Mouse (Mus musculus): ENCODE measurements around the gene Tnfrsf18. TPM values are rescaled to one million over a fixed set of nuclear protein-coding genes. Genes with fewer than 3 reads are reported as not detected.

Gene Tnfrsf18
- total RNA-seq, 2 experiments from 2014 or later, result not detected

DNA sequence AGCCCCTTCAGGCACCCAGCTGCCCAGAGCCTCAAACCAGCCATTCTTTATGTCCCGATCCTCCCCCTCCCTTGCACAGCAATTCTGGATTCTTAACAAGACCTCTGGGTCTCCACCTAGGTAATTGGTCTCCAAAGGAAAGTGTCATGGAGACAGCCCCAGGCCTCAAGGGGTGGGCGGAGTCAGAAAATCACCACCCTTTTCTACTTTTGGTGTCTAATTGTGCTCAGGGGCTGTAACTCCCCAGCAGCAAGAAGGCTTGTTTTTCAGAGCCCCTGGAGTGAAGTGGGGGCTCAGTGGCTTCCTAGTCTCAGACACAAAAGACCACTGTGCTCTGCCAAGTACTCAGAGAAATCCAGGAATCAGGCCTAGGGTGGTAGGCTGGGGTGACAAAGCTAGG, 44.8 kb downstream of the Tnfrsf18 start:
- no peak for DNase-seq (ENCODE audit: low spot score in 2 of 2)

DNA sequence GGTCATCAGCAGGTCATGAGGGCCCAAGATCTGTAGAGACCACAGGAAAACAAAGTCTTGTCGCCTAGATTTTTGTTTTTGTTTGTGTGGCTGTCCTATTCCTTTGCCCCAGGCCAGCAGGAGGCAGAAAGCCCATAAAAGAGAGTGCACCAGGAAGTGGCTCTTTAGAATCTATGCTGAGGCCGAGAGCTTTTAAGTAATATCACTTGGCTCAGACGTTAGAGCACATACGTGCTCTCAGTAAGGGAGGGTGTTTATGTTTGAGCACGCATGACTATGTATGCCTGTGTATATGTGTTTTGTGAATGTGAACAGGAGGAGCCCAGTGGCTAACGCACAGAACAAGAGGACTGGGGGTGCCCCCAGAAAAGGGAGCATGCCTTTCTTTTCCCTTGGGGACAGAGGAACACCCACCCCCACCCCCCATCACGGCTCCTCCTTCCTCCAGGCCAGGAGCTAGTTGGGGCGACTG, 51.0 kb downstream of the Tnfrsf18 start:
- DNase-seq (ENCODE audit: low spot score in 2 of 2), result no peak

DNA sequence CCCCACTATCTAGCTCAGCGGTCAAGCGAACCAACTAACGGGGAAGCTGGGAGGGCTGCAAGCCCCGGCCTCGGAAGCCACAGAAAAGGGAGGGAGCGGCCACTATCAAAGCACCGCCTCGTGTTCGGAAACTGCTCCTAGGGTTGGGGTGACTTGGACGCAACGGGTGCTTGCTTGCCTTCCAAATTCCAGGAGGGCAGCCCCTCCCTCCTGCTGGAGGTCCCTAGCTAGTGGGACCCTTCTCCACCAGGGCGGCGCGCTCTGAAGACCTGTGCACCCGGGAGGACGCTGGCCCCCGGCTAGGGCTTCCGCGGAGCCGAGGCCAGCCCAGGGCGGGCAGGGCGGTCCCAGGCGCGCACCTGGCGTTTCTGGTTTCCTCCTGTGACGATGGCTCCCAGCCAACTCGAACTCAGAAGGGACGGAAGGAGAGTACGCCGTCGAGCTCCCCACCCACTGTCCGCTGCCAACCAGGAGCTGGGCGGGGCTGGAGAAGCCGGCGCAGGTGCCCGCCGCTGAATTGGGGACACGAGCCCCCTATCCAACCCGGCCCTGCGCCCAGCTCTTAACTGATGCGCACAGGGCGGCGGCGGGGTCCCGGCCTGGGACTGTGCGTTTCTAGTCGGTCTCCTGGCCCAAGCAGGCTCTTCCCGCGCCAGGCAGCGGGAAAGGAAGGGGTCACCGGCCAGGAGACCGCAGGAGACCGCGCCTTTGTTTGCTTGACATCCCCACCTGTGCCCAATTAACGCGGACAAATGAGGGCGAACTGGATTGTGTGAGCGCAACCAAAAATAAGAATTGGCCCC, 51.7 kb downstream of the Tnfrsf18 start:
- no peak for DNase-seq (ENCODE audit: low spot score in 2 of 2)

Small RNA genes within 50 kb of the gene (microRNA-seq; reads per million reads assigned to microRNA genes)
- gene Mir200a (19.7 to 24.6 reads per million in 2 experiments), gene Mir200b (41.5 to 95.2 reads per million in 2 experiments), gene Mir429 (75.3 to 92.3 reads per million in 2 experiments)

Other genes with a start within 250 kb of the Tnfrsf18 start
- 10 to 100 TPM; 25.6 to 30.8 TPM for gene Tmem88b, start 240.3 kb upstream of the Tnfrsf18 start, total RNA-seq (2021)
- not detected for gene Ankrd65, start 235.7 kb upstream of the Tnfrsf18 start, total RNA-seq (2021)
- 10 to 100 TPM; 74.7 to 91.6 TPM for gene Mrpl20, start 223.3 kb upstream of the Tnfrsf18 start, total RNA-seq (2021)
- gene Ccnl2, start 213.7 kb upstream of the Tnfrsf18 start, total RNA-seq (2021), result 10 to 100 TPM; 70.4 to 79.3 TPM
- 100 to 1,000 TPM in 1 of 2 experiments, 10 to 100 TPM in 1; 97.4 to 106 TPM for gene Aurkaip1, start 194.9 kb upstream of the Tnfrsf18 start, total RNA-seq (2021)
- gene Mxra8, start 186.5 kb upstream of the Tnfrsf18 start, total RNA-seq (2021), result 1 to 10 TPM; 5.6 to 6.9 TPM
- 10 to 100 TPM; 85.4 to 86.9 TPM for gene Dvl1, start 178.8 kb upstream of the Tnfrsf18 start, total RNA-seq (2021)
- gene Tas1r3, start 162.8 kb upstream of the Tnfrsf18 start, total RNA-seq (2021), result under 1 TPM; 0.30 to 0.35 TPM
- gene Cptp, start 156.7 kb upstream of the Tnfrsf18 start, total RNA-seq (2021), result 10 to 100 TPM; 31.9 to 33.2 TPM
- gene Ints11, start 156.6 kb upstream of the Tnfrsf18 start, total RNA-seq (2021), result 10 to 100 TPM; 29.0 to 33.8 TPM
- 10 to 100 TPM; 45.8 to 54.9 TPM for gene Pusl1, start 134.4 kb upstream of the Tnfrsf18 start, total RNA-seq (2021)
- 100 to 1,000 TPM; 105 to 120 TPM for gene Acap3, start 134.3 kb upstream of the Tnfrsf18 start, total RNA-seq (2021)
- gene Ube2j2, start 82.3 kb upstream of the Tnfrsf18 start, total RNA-seq (2021), result 10 to 100 TPM; 68.2 to 70.8 TPM
- gene C1qtnf12, start 63.8 kb upstream of the Tnfrsf18 start, total RNA-seq (2021), result 10 to 100 TPM; 15.7 to 16.8 TPM
- 10 to 100 TPM in 1 of 2 experiments, 1 to 10 TPM in 1; 9.3 to 10.3 TPM for gene B3galt6, start 33.5 kb upstream of the Tnfrsf18 start, total RNA-seq (2021)
- gene Sdf4, start 33.3 kb upstream of the Tnfrsf18 start, total RNA-seq (2021), result 100 to 1,000 TPM; 202 to 203 TPM
- 1 to 10 TPM in 1 of 2 experiments, under 1 TPM in 1; 0.94 to 1.4 TPM for gene Tnfrsf4, start 12.3 kb upstream of the Tnfrsf18 start, total RNA-seq (2021)
- under 1 TPM; 0.33 to 0.35 TPM for gene Ttll10, start 33.2 kb downstream of the Tnfrsf18 start, total RNA-seq (2021)
- 10 to 100 TPM; 24.9 to 27.2 TPM for gene 9430015G10Rik, start 83.8 kb downstream of the Tnfrsf18 start, total RNA-seq (2021)
- gene Rnf223, start 104.3 kb downstream of the Tnfrsf18 start, total RNA-seq (2021), result under 1 TPM; 0.67 to 0.84 TPM
- 100 to 1,000 TPM; 118 to 120 TPM for gene Agrn, start 171.3 kb downstream of the Tnfrsf18 start, total RNA-seq (2021)
- gene Isg15, start 174.7 kb downstream of the Tnfrsf18 start, total RNA-seq (2021), result under 1 TPM in 1 of 2 experiments, not detected in 1; 0.74 TPM
- 1 to 10 TPM; 5.4 to 6.5 TPM for gene AW011738, start 177.1 kb downstream of the Tnfrsf18 start, total RNA-seq (2021)
- under 1 TPM; 0.15 to 0.40 TPM for gene Perm1, start 189.7 kb downstream of the Tnfrsf18 start, total RNA-seq (2021)
- 10 to 100 TPM; 37.5 to 38.8 TPM for gene Plekhn1, start 208.7 kb downstream of the Tnfrsf18 start, total RNA-seq (2021)
- gene Noc2l, start 209.8 kb downstream of the Tnfrsf18 start, total RNA-seq (2021), result 10 to 100 TPM; 69.5 to 71.7 TPM
- 1 to 10 TPM; 4.5 to 5.6 TPM for gene Samd11, start 229.5 kb downstream of the Tnfrsf18 start, total RNA-seq (2021)